Mouse (Mus musculus): ENCODE data around the gene Iah1. TPM values are rescaled to one million over a fixed set of nuclear protein-coding genes. Genes with fewer than 3 reads are reported as not detected.
A peak's percentile ranks its signal among the peaks of the same experiment; 100 is the strongest.

The Iah1 gene
- polyA plus RNA-seq, 1 experiment from 2014 or later: 51.5 TPM

DNA sequence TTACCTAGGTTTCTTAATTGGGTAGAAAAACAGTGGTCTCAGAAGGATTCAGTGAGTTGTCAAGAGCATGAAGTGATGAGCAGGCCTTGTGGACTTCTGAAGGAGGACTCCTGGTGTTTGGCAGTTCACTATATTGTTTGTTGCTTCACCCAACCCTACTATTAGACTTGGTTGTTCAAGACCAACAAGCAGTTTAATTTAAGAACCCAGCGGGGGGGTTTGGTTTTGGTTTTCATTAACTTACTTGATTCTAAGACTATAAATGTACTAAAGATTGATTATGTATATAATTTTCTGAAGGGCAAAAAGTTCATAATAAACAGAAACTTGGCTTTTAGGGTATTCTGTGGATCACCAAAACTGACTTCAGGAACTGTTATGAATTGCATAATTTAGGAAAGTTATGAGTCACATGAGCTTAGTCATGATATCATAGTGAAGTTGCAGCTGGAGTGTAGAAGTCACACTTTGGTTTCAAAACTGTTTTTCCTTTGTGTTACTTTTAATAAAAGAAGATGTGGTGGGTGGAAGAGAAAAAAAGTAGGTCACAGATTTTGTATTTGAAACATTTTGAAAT lies 53.9 kb downstream of the Iah1 start:
- H3K36me3 ChIP-seq: no peaks in the 10 kb centered on the region
- H3K9me3 ChIP-seq (replicated peaks): no peaks in the 10 kb centered on the region
- H3K4me2 ChIP-seq (replicated peaks): no peak overlapping the region
- 0 out of 2 replicates have a peak, but pooled peaks cover 2% of the 10 kb centered on the region for H3K4me1 ChIP-seq
- no peak overlapping the region for H3K27ac ChIP-seq (replicated peaks)
- ATAC-seq (ENCODE audit: insufficient number of reproducible peaks, low FRiP score, low TSS enrichment, low read depth): no peak
- no peaks in the 10 kb centered on the region for H3K27me3 ChIP-seq
- H3K4me3 ChIP-seq (replicated peaks): no peak overlapping the region
- 97% methylated on average over 1 of the region's 1 CpGs for WGBS
- H3K9ac ChIP-seq: no peak overlapping the region

DNA sequence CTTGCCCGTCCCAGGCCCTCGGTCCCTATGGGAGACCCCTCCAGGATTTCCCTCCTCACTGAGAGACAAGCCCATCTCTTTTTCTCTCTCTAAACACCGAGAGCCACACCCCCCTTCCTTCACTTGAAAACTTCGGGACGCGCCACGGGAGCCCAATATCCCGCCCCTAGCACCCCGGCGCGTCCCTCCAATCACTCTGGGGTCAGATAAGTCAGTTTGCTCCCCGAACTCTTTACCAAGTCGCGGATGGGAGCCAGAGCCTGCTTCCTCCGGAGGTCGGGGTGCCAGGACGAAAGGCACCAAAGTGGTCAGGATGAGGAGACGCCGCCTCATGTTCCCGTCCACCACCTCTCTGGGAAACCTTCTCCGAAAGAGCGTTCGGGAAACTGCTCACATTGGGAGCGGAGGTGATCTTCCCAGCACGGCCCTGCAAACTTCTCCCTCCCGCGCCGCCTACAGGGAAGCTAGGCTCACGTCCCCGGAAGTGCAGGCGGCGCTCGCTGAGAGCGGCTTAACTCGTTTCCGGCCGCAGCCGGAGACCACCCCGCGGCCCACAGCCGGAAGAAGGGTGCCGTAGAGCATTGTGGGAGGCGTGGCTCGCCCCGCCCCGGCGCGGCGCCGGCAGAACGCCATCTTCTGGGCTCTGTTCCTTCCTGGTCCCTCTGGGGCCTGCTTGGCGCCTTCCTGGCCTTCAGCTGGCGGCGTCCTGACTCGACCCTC lies 57.1 kb downstream of the Iah1 start, which contains the start of gene Adam17:
Gene Adam17 (minus strand): TSS at position 533 of the 720 bp plus-strand sequence.
- peak; percentile 98 for ATAC-seq (ENCODE audit: insufficient number of reproducible peaks, low FRiP score, low TSS enrichment, low read depth)
- no peaks in the 10 kb centered on the region for H3K4me1 ChIP-seq

More for the DNA sequence above, 57.1 kb downstream of the Iah1 start, which contains the start of gene Adam17:
- Histone ChIP-seq H3K27me3 (no peaks in the 10 kb centered on the region), H3K4me3 (replicated peaks) (peak within 1 kb of the TSS; percentile 81), H3K36me3 (no peaks in the 10 kb centered on the region), H3K9me3 (replicated peaks) (no peaks in the 10 kb centered on the region), H3K27ac (replicated peaks) (peak within 1 kb of the TSS; percentile 97), H3K9ac (peak within 1 kb of the TSS; percentile 78), H3K4me2 (replicated peaks) (peak within 1 kb of the TSS; percentile 63)
- WGBS: under 1% methylated on average over 52 of the region's 55 CpGs

Other genes with a start within 250 kb of the Iah1 start
- gene Cpsf3, start 31.0 kb upstream of the Iah1 start, polyA plus RNA-seq (2015; fragmentation: Nextera tagmentation; extraction: Ambion mirVana): 89.6 and 96.8 TPM in 2 replicates
- 52.6 and 54.2 TPM in 2 replicates for gene Itgb1bp1, start 30.1 kb upstream of the Iah1 start, polyA plus RNA-seq (2015; fragmentation: Nextera tagmentation; extraction: Ambion mirVana)
- gene Adam17, start 57.2 kb downstream of the Iah1 start, polyA plus RNA-seq (2015; fragmentation: Nextera tagmentation; extraction: Ambion mirVana): 35.6 and 44.2 TPM in 2 replicates
- 527 and 542 TPM in 2 replicates for gene Ywhaq, start 101.2 kb downstream of the Iah1 start, polyA plus RNA-seq (2015; fragmentation: Nextera tagmentation; extraction: Ambion mirVana)